Mouse (Mus musculus): ENCODE data around the gene Slc35b3.

DNA sequence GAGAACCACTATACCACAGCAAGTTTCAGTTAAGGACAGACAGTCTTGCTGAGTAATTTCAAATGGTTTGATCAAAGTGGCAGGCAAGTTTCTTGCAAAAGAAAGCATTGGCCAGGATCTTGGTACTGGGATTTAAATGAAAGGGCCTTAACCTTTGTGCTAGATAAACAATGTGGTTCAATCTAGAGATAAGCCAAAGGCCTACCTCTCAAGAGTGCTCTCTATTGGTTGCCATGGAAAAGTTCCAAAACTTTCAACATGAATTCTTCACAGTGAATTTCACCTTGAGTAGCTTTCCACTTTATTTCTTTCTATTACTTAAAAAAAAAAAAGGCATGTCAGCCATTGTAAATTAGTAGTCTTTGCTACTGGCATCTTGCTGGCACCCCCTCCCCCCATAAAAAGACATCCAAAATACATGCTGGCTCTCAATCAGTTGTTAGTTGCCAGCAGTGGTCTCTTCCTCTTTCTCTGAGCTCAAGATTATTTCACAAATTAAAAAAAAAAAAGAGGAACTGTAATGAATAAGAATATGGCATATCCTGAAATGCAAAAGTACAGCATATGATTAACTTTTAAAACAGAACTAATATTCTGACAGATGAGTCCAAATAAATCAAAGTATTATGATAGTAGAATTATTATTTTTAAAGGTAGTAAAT is 42.6 kb upstream of the Slc35b3 start:
- TF ChIP-seq ZC3H11A (IDR thresholded peaks at IDR 0.05; ENCODE audit: low read depth, low read length) (no peak), E2F4 (IDR thresholded peaks at IDR 0.05; ENCODE audit: borderline replicate concordance, low read depth, low read length) (no peak), MAFK (IDR thresholded peaks at IDR 0.05; ENCODE audit: borderline replicate concordance, low read depth, low read length) (no peak), MEF2A (IDR thresholded peaks at IDR 0.05; ENCODE audit: extremely low read depth, insufficient replicate concordance, low read depth, low read length, poor library complexity, severe bottlenecking) (no peak), ZNF384 (IDR thresholded peaks at IDR 0.05; ENCODE audit: low read depth, low read length) (peak; percentile 95), ELF1 (IDR thresholded peaks at IDR 0.05; ENCODE audit: low read depth, low read length) (no peak), CHD1 (IDR thresholded peaks at IDR 0.05; ENCODE audit: low read depth, low read length) (no peak), POLR2A (IDR thresholded peaks at IDR 0.05; ENCODE audit: control insufficient read depth in 1 of 2, insufficient read depth in 1 of 2, low read depth in 1 of 2, low read length in 2 of 2, poor library complexity in 1 of 2) (no peak), CTCF (IDR thresholded peaks at IDR 0.05 in 2 of 3, conservative IDR thresholded peaks at IDR 0.05 in 1 of 3; ENCODE audit: control insufficient read depth in 1 of 3, insufficient read depth in 1 of 3, low read depth in 2 of 3, low read length in 3 of 3, poor library complexity in 1 of 3, severe bottlenecking in 1 of 3) (no peak), CHD2 (IDR thresholded peaks at IDR 0.05; ENCODE audit: low read length) (no peak), MAX (IDR thresholded peaks at IDR 0.05; ENCODE audit: low read length) (no peak), TBP (IDR thresholded peaks at IDR 0.05; ENCODE audit: low read depth, low read length) (no peak), USF1 (IDR thresholded peaks at IDR 0.05; ENCODE audit: low read depth, low read length) (no peak), GATA1 (IDR thresholded peaks at IDR 0.05; ENCODE audit: low read depth, low read length) (0 out of 2 replicates have a peak, but pooled peaks have one; percentile 14)

Measured in MEL (cell line).